Mouse (Mus musculus) cerebellum, adult 11-12 months (tissue): ENCODE results near the gene Kifc3.
"Not testable (repeated sequence)": the region's sequence is repeated elsewhere in the genome, so short reads cannot be mapped to it uniquely, and the experiment has no call there.

Source experiments
- DNase-seq: peaks from one replicate; pipeline ENCODE4 v3.0.0; 2022

Kifc3 gene

GRCm38 (mm10) chr8:95202649-95203275 is at the start of gene Kifc3:
Gene Kifc3, minus strand, starts transcription at chr8:95202812.
- DNase-seq, result no peak

- DNase-seq, result no peak
Observed at GRCm38 (mm10) chr8:95252056-95252455, 49.4 kb upstream of the Kifc3 start.

- no peak for DNase-seq
Observed at GRCm38 (mm10) chr8:95249847-95250246, 47.2 kb upstream of the Kifc3 start.

- DNase-seq, result no peak
Observed at GRCm38 (mm10) chr8:95247277-95247676, 44.7 kb upstream of the Kifc3 start.

- DNase-seq, result no peak
Observed at GRCm38 (mm10) chr8:95245180-95245579, 42.6 kb upstream of the Kifc3 start.

GRCm38 (mm10) chr8:95243853-95244252 is 41.2 kb upstream of the Kifc3 start:
- no peak for DNase-seq

GRCm38 (mm10) chr8:95242826-95243571 is 40.4 kb upstream of the Kifc3 start:
- DNase-seq, result no peak

- no peak for DNase-seq
Observed at GRCm38 (mm10) chr8:95242099-95242825, 39.6 kb upstream of the Kifc3 start.

- peak; percentile 26 for DNase-seq
Observed at GRCm38 (mm10) chr8:95235683-95236082, 33.1 kb upstream of the Kifc3 start.

GRCm38 (mm10) chr8:95230086-95230485 is 27.5 kb upstream of the Kifc3 start:
- DNase-seq, result not testable (repeated sequence)

GRCm38 (mm10) chr8:95227151-95227468 is 24.5 kb upstream of the Kifc3 start:
- no peak for DNase-seq

GRCm38 (mm10) chr8:95226251-95227150 is 23.9 kb upstream of the Kifc3 start:
- no peak for DNase-seq

- no peak for DNase-seq
Observed at GRCm38 (mm10) chr8:95223969-95224368, 21.4 kb upstream of the Kifc3 start.

- no peak for DNase-seq
Observed at GRCm38 (mm10) chr8:95221045-95221444, 18.4 kb upstream of the Kifc3 start.

- no peak for DNase-seq
Observed at GRCm38 (mm10) chr8:95220571-95220998, 18.0 kb upstream of the Kifc3 start.

- no peak for DNase-seq
Observed at GRCm38 (mm10) chr8:95219623-95220022, 17.0 kb upstream of the Kifc3 start.

GRCm38 (mm10) chr8:95215709-95216360 is 13.2 kb upstream of the Kifc3 start:
- no peak for DNase-seq

GRCm38 (mm10) chr8:95209924-95210323 is 7.3 kb upstream of the Kifc3 start:
- no peak for DNase-seq

GRCm38 (mm10) chr8:95205946-95206345 is 3.3 kb upstream of the Kifc3 start:
- DNase-seq, result no peak

GRCm38 (mm10) chr8:95204039-95204380 is 1.4 kb upstream of the Kifc3 start:
- peak; percentile 30 for DNase-seq

- no peak for DNase-seq
Observed at GRCm38 (mm10) chr8:95203326-95204038, 870 bp upstream of the Kifc3 start.

- no peak for DNase-seq
Observed at GRCm38 (mm10) chr8:95202056-95202570, 499 bp downstream of the Kifc3 start.
